Mouse (Mus musculus) brain, embryonic 14.5 days (tissue): ENCODE data around the gene Smok2b. TPM values are rescaled to one million over a fixed set of nuclear protein-coding genes. Genes with fewer than 3 reads are reported as not detected.
"Not testable (repeated sequence)": the region's sequence is repeated elsewhere in the genome, so short reads cannot be mapped to it uniquely, and the experiment has no call there.

Source experiments
- DNase-seq: peaks from one replicate; pipeline ENCODE4 v3.0.0-alpha.2; 2011; ENCODE audit warnings: low read depth
- CTCF ChIP-seq: fragments of 200-500 bp; IDR thresholded peaks from 2 replicates; pipeline ENCODE4 v1.5.1; 2012; ENCODE audit warnings: inconsistent platforms, mild to moderate bottlenecking, moderate library complexity, borderline replicate concordance; ENCODE audit not compliant: insufficient read depth, insufficient read length; ENCODE audit errors: extremely low read depth
- POLR2A ChIP-seq: fragments of 200-500 bp; IDR thresholded peaks from 2 replicates; pipeline ENCODE4 v1.6.1; 2012; ENCODE audit warnings: mild to moderate bottlenecking, inconsistent platforms, borderline replicate concordance; ENCODE audit not compliant: poor library complexity, insufficient read depth, insufficient read length, severe bottlenecking; ENCODE audit errors: extremely low read depth
- polyA plus RNA-seq: library from polyadenylated mRNA; depleted of rRNA; stranded (reverse); fragments of >200 nt; gene quantifications from 2 replicates; pipeline ENCODE4 v1.2.3, GENCODE M21; 2012; rRNA removed

Smok2b gene
- polyA plus RNA-seq, 1 experiment = not detected

DNA sequence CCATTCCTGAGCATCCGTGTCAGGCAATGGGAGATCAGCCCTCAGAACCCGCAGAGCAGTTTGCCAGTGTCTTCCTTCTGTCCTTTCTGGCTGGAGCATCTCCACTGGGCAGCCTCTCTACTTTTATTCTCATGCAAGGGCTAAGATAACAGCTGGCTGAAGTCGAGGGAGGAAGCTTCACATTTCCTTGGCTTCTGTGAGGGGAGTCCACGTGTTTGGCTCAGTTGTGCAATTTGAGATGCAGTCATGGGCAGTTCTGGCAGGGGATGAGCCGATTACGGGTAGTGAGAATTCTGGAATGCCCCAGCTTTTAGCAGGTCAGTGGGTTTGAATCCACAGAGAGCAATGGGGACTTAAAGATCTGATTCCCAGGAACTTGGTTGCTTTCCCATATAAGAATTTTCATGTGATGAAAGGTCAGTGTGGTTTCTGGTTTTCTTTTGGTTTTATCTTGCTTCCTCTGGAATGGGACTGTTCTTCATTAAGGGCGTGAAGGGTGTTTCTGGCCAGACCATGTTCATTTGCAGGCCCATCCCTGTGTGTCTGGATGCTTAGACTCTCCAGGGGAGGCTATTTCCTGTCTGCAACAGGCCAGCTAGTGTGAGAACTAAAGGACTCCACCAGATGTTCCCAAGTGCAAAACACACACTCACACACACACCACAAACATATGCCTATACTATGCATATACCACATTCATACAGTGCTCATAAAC lies 17.8 kb upstream of the Smok2b start:
- TF ChIP-seq CTCF (no peak), POLR2A (no peak)
- no peak for DNase-seq

- no peak for TF ChIP-seq POLR2A
- TF ChIP-seq CTCF = no peak
Measured at GRCm38 (mm10) chr17:13214169-13214568, 15.9 kb upstream of the Smok2b start.

GRCm38 (mm10) chr17:13215595-13215994 lies 14.5 kb upstream of the Smok2b start:
- DNase-seq = no peak
- no peak for TF ChIP-seq POLR2A

More at GRCm38 (mm10) chr17:13214169-13214568, 15.9 kb upstream of the Smok2b start:
- no peak for DNase-seq

DNA sequence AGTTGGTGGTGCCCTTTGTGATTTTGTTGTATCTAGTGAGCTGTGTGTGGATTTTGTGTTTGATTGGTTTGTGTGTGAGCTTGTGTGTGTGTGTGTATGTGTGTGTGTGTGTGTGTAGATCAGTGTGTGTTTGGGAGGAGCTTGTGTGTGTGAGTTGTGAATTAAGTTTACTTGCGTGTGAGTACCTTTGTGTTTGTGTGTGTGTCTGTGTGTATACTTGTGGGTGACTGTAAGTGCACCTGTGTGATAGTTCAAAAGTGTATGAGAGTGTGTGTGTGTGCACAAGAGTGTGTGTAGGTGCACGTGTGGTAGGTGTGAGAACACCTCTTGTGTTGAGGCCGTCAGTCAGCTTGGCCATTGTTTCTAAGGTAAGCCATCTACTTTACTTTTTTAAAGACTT lies 9.2 kb upstream of the Smok2b start, which contains the start of gene Smok2a:
Gene Smok2a (plus strand): TSS at position 301 of the 400 bp plus-strand sequence.
- TF ChIP-seq CTCF (no peak), POLR2A (no peak)

GRCm38 (mm10) chr17:13221921-13222320 lies 8.1 kb upstream of the Smok2b start:
- DNase-seq = not testable (repeated sequence)

More for the DNA sequence above, 9.2 kb upstream of the Smok2b start, which contains the start of gene Smok2a:
- DNase-seq = no peak

GRCm38 (mm10) chr17:13239461-13239860 lies 9.4 kb downstream of the Smok2b start:
- not testable (repeated sequence) for DNase-seq

DNA sequence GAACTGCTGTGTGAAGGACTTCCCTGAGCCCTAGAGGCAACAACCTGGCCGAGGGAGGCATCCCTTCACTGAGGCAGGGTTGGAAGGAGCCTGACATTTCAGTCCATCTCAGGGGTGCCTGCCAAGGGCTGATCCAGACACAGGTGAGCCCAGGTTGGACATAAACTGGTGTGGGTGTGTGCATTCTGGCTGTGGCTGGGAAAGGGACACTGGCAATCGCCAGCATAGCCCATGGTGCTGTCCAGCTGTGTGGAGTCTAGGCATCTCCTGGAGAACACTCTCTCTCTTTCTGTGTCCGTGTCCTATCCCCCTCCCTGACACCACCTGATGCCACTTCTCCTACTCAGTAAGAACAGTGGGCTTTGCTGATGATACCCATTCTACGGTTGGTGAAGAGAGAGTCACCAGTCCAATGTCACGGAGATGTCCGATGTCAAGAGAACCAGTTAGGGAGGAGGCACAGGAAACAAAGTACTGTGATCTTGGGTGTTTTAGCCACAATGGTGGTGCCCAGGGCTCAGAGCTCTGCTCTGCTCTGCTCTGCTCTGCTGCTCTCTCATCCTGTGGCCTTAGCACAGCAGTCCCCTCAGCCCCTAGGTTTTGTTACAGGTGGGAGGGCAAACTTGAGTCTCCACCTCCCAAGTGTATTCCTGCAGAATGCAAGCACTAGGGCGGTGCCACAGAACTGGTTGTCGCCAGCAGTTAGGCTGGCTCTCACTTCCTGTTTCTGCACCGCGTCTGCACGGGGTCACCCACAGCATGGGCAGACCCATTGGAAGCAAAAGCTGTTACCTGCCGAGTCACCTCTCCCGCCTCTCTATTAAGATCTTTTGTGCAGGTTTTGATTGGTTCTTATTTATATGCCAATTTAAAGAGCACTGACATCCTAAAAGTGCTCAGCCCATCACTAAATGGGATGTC lies 11.0 kb downstream of the Smok2b start:
- DNase-seq = not testable (repeated sequence)

DNA sequence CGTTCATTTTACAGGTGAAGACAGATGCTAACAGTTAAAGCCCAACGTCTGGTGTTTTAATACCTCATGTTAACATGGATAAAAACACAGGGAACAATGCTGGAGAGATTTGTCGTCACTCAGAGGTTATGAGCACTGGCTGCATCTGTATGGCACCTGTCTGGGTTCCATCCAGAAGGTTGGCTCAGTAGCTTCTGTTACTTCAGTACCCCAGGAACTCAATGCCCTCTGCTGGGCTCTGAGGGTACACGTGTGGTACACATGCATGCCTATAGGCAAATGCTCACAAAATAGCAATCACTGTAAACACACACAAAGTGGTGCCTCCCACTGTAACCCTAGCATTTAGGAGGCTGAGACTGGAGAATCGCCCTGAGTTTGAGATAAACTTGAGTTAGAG lies 24.7 kb downstream of the Smok2b start:
- not testable (repeated sequence) for DNase-seq

Other genes starting within 250 kb of the Smok2b start
- 75.7 and 83.7 TPM in 2 replicates for gene Wtap, start 236.1 kb upstream of the Smok2b start, polyA plus RNA-seq
- gene Sod2, start 223.4 kb upstream of the Smok2b start, polyA plus RNA-seq = 159 and 183 TPM in 2 replicates
- 0.07 and 0.15 TPM in 2 replicates for gene Gpr31b, start 178.0 kb upstream of the Smok2b start, polyA plus RNA-seq
- gene Tcp10b, start 169.2 kb upstream of the Smok2b start, polyA plus RNA-seq = 0.27 and 0.40 TPM in 2 replicates
- 0.05 and 0.08 TPM in 2 replicates for gene Unc93a, start 98.4 kb upstream of the Smok2b start, polyA plus RNA-seq
- gene Smok2a, start 9.1 kb upstream of the Smok2b start, polyA plus RNA-seq = not detected in 2 replicates
- not detected in 2 replicates for gene Tcp10c, start 124.3 kb downstream of the Smok2b start, polyA plus RNA-seq